Mouse (Mus musculus) MEL (cell line): ENCODE measurements around the gene Cep152. TPM values are rescaled to one million over a fixed set of nuclear protein-coding genes. Genes with fewer than 3 reads are reported as not detected.

Experiments used
- DNase-seq: peaks from one replicate; pipeline ENCODE4 v3.0.0; 2011; ENCODE audit warnings: low read depth, low spot score
- H3K27ac ChIP-seq: 2 replicates; pipeline ENCODE4 v1.5.1; 2012; ENCODE audit warnings: low read depth, mild to moderate bottlenecking, control low read depth, low read length, moderate library complexity; ENCODE audit not compliant: control insufficient read depth
- H3K27me3 ChIP-seq, 2 experiments: fragments of 150-350 bp in 1 of 2; sonication (generic) in 1 of 2; 2 replicates each; pipeline ENCODE4 v1.6.1; 2012; ENCODE audit warnings: low read length in 2 of 2, mild to moderate bottlenecking in 2 of 2, improper control_type of control experiment in 1 of 2, moderate library complexity in 1 of 2; ENCODE audit not compliant: insufficient read depth in 2 of 2, control insufficient read depth in 1 of 2
- H3K36me3 ChIP-seq, 2 experiments: 2 replicates each; pipeline ENCODE4 v1.6.1; 2012 to 2014; ENCODE audit warnings: low read length in 2 of 2, improper control_type of control experiment in 1 of 2, inconsistent platforms in 1 of 2, mild to moderate bottlenecking in 1 of 2; ENCODE audit not compliant: insufficient read depth in 2 of 2, control insufficient read depth in 1 of 2
- H3K4me1 ChIP-seq, 2 experiments: fragments of 150-350 bp in 1 of 2; sonication (generic) in 1 of 2; 2 replicates each; pipeline ENCODE4 v1.6.1; 2012; ENCODE audit warnings: low read length in 2 of 2, improper control_type of control experiment in 1 of 2, mild to moderate bottlenecking in 1 of 2; ENCODE audit not compliant: insufficient read depth in 2 of 2, control insufficient read depth in 1 of 2
- H3K4me3 ChIP-seq, 2 experiments: fragments of 150-350 bp in 1 of 2; sonication (generic) in 1 of 2; 2 replicates each; pipeline ENCODE4 v1.5.1; 2012; ENCODE audit warnings: low read depth in 2 of 2, low read length in 2 of 2, mild to moderate bottlenecking in 2 of 2, moderate library complexity in 2 of 2, control low read depth in 1 of 2, improper control_type of control experiment in 1 of 2; ENCODE audit not compliant: control insufficient read depth in 1 of 2, insufficient read depth in 1 of 2
- H3K79me2 ChIP-seq: 2 replicates; pipeline ENCODE4 v1.6.1; 2012; ENCODE audit warnings: mild to moderate bottlenecking, low read length, moderate library complexity; ENCODE audit not compliant: control insufficient read depth, poor library complexity, insufficient read depth
- H3K9ac ChIP-seq: 2 replicates; pipeline ENCODE4 v1.6.1; 2012; ENCODE audit warnings: low read depth, mild to moderate bottlenecking, control low read depth, low read length, moderate library complexity; ENCODE audit not compliant: control insufficient read depth, poor library complexity, severe bottlenecking
- H3K9me3 ChIP-seq: fragments of 150-350 bp; sonication (generic); replicated peaks from 2 replicates; pipeline ENCODE4 v1.6.1; 2012; ENCODE audit warnings: mild to moderate bottlenecking, low read length, improper control_type of control experiment, moderate library complexity; ENCODE audit not compliant: insufficient read depth
- CTCF ChIP-seq, 3 experiments: IDR thresholded peaks in 2 of 3; conservative IDR thresholded peaks in 1 of 3; 2 replicates each; pipeline ENCODE4 v1.5.1; 2011 to 2012; ENCODE audit warnings: low read length in 3 of 3, low read depth in 2 of 3, mild to moderate bottlenecking in 2 of 3, improper control_type of control experiment in 1 of 3, inconsistent platforms in 1 of 3, mixed read lengths in 1 of 3, moderate library complexity in 1 of 3; ENCODE audit not compliant: control insufficient read depth in 1 of 3, insufficient read depth in 1 of 3, poor library complexity in 1 of 3, severe bottlenecking in 1 of 3
- MAX ChIP-seq: IDR thresholded peaks from 2 replicates; pipeline ENCODE4 v1.6.1; 2011; ENCODE audit warnings: low read length, improper control_type of control experiment
- MAZ ChIP-seq: IDR thresholded peaks from 2 replicates; pipeline ENCODE4 v1.6.1; 2012; ENCODE audit warnings: low read depth, mild to moderate bottlenecking, inconsistent platforms, low read length, improper control_type of control experiment
- MEF2A ChIP-seq: IDR thresholded peaks from 2 replicates; pipeline ENCODE4 v1.6.1; 2014; ENCODE audit warnings: low read depth, mild to moderate bottlenecking, inconsistent platforms, low read length, improper control_type of control experiment; ENCODE audit not compliant: poor library complexity, insufficient replicate concordance, severe bottlenecking; ENCODE audit errors: extremely low read depth
- MXI1 ChIP-seq: IDR thresholded peaks from 2 replicates; pipeline ENCODE4 v1.6.1; 2011; ENCODE audit warnings: mild to moderate bottlenecking, low read depth, low read length, improper control_type of control experiment
- MYB ChIP-seq: IDR thresholded peaks from 2 replicates; pipeline ENCODE4 v1.6.1; 2011; ENCODE audit warnings: mild to moderate bottlenecking, low read depth, low read length, improper control_type of control experiment
- MYC ChIP-seq: IDR thresholded peaks from 2 replicates; pipeline ENCODE4 v1.6.1; 2011; ENCODE audit warnings: low read depth, mild to moderate bottlenecking, low read length, improper control_type of control experiment, moderate library complexity
- POLR2AphosphoS5 ChIP-seq: IDR thresholded peaks from 2 replicates; pipeline ENCODE4 v1.6.1; 2012; ENCODE audit warnings: low read depth, borderline replicate concordance, mild to moderate bottlenecking, inconsistent platforms, low read length, moderate library complexity, mixed read lengths
- RAD21 ChIP-seq: IDR thresholded peaks from 2 replicates; pipeline ENCODE4 v1.6.1; 2011; ENCODE audit warnings: mild to moderate bottlenecking, low read depth, low read length, improper control_type of control experiment
- RCOR1 ChIP-seq: IDR thresholded peaks from 2 replicates; pipeline ENCODE4 v1.6.1; 2012; ENCODE audit warnings: low read depth, mild to moderate bottlenecking, inconsistent platforms, low read length, improper control_type of control experiment
- SIN3A ChIP-seq: IDR thresholded peaks from 2 replicates; pipeline ENCODE4 v1.6.1; 2012; ENCODE audit warnings: low read length, improper control_type of control experiment, inconsistent platforms
- SMC3 ChIP-seq: IDR thresholded peaks from 2 replicates; pipeline ENCODE4 v1.6.1; 2011; ENCODE audit warnings: low read depth, low read length, improper control_type of control experiment
- TCF12 ChIP-seq: IDR thresholded peaks from 2 replicates; pipeline ENCODE4 v1.6.1; 2014; ENCODE audit warnings: low read depth, mild to moderate bottlenecking, inconsistent platforms, low read length, improper control_type of control experiment, moderate library complexity
- ZNF384 ChIP-seq: IDR thresholded peaks from 2 replicates; pipeline ENCODE4 v1.6.1; 2012; ENCODE audit warnings: low read depth, mild to moderate bottlenecking, inconsistent platforms, low read length, improper control_type of control experiment
- polyA plus RNA-seq, 2 experiments: library from polyadenylated mRNA; stranded (reverse) in 1 of 2; unstranded in 1 of 2; fragments of >175 nt in 1 of 2; fragments of >200 nt in 1 of 2; gene quantifications; 2 replicates each; pipeline versions ENCODE4 v1.2.1 to v1.2.4; 2012; ENCODE audit warnings: low replicate concordance in 2 of 2, low read depth in 1 of 2; ENCODE audit not compliant: insufficient read length in 2 of 2, insufficient read depth in 1 of 2, missing spikeins in 1 of 2
- total RNA-seq: library from RNA; depleted of rRNA; stranded (reverse); fragments of 300-350 nt; gene quantifications from 2 replicates; pipeline ENCODE4 v1.2.3, GENCODE M21; 2012

Cep152 gene
- total and polyA plus RNA-seq, 3 experiments: 13.9 to 14.1 TPM; not detected in 1

DNA sequence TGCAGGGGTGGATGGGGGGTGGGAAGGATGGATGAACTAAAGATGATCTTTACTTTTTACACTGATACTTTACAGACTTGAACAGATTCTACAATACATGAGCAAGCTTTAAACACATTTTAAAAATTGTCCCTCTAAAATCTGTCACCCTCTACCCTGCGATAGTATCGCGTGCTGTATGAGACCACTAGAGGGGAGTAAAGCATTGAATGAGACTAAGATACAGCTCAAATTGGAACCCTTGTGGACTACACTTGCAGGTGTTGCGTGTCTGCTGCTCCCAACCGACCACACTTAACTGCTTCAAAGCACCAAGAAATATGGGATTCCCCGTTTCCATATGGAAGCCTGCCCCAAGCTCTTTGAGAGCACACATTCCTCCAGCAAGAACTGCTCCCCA lies 69.1 kb downstream of the Cep152 start:
- no peaks in the 10 kb centered on the region for H3K79me2 ChIP-seq
- DNase-seq: peak; percentile 18

DNA sequence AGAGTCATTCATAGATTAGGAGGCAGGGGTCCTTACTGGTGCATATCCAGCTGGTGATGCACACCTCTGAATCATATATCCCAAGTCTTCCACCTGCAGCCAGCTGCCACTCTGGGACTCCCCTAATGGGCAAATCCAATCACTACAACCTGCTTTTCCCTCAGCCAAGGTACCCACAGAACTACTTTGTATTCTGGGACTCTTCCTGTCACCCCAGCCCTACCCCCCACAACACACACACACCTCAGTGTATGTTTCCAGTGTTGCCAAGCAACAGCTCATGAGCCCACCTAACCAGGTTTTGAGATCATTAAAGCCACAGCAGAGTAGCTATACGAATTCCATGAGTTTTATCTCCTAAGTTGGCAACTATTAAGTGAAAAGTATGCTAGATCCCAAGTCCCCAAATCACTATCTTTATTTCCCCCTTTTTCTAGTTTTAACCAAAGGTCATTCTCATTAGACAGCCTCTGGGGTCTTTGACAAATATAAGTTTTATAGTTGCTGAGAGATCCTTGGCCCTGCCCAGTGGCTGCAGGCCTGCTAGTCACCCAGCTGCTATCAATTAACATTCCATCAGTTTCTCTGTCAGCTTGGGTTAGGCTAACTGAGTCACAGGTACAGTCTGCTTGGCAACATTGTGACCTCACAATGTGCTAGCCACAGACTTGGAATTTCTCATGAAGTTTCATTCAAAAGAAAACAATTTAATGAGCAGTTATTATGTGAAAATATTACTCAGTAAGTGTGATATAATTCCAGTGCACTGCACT lies 75.9 kb downstream of the Cep152 start:
- no peaks in the 10 kb centered on the region for H3K27me3 ChIP-seq
- H3K9me3 ChIP-seq: no peaks in the 10 kb centered on the region
- no peaks in the 10 kb centered on the region for H3K79me2 ChIP-seq
- H3K4me1 ChIP-seq: no peaks in the 10 kb centered on the region
- H3K4me3 ChIP-seq: no peak overlapping the region
- H3K9ac ChIP-seq: no peak overlapping the region
- TF ChIP-seq TCF12 (no peak), CTCF (IDR thresholded peaks at IDR 0.05 in 2 of 3, conservative IDR thresholded peaks at IDR 0.05 in 1 of 3; ENCODE audit: control insufficient read depth in 1 of 3, insufficient read depth in 1 of 3, low read depth in 2 of 3, low read length in 3 of 3, poor library complexity in 1 of 3, severe bottlenecking in 1 of 3) (no peak), MAZ (no peak), ZNF384 (no peak), SIN3A (no peak), MEF2A (no peak), MAX (no peak), MXI1 (no peak), RCOR1 (no peak)
- no peak for DNase-seq
- H3K36me3 ChIP-seq: no peaks in the 10 kb centered on the region
- H3K27ac ChIP-seq: no peak overlapping the region

More for the DNA sequence above, 69.1 kb downstream of the Cep152 start:
- H3K36me3 ChIP-seq: no peaks in the 10 kb centered on the region
- no peaks in the 10 kb centered on the region for H3K9me3 ChIP-seq
- H3K9ac ChIP-seq: no peak overlapping the region
- H3K27me3 ChIP-seq: no peaks in the 10 kb centered on the region
- peak in 2 of 3 experiments; percentile 15 to 49; a peak in 2 of 6 replicates for TF ChIP-seq CTCF (IDR thresholded peaks at IDR 0.05 in 2 of 3, conservative IDR thresholded peaks at IDR 0.05 in 1 of 3; ENCODE audit: control insufficient read depth in 1 of 3, insufficient read depth in 1 of 3, low read depth in 2 of 3, low read length in 3 of 3, poor library complexity in 1 of 3, severe bottlenecking in 1 of 3)
- TF ChIP-seq POLR2AphosphoS5: no peak
- peak; percentile 57 for TF ChIP-seq RAD21
- peak; percentile 33 for TF ChIP-seq SMC3
- no peaks in the 10 kb centered on the region for H3K4me1 ChIP-seq
- no peak overlapping the region for H3K4me3 ChIP-seq
- no peak overlapping the region for H3K27ac ChIP-seq

DNA sequence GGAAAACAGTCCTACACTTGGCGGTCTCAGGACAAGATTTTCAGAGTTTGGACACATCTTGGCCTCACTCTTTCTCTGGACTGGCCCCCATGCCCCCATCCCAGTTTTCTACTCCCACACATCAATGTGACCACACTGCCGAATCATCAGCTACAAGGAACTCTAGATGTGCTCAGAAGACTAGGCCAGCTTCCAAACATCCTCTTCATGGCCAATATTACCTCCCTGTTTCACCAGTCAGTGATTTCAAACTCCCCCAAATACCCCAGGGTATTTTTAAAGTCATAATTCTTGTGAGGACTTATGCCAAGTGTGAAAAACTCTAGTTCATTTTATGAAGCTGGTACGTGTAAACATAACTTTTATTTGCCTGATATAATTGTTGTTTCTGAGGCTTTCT lies 79.9 kb downstream of the Cep152 start:
- H3K4me3 ChIP-seq: no peak overlapping the region
- H3K36me3 ChIP-seq: no peaks in the 10 kb centered on the region
- H3K4me1 ChIP-seq: no peaks in the 10 kb centered on the region
- H3K9ac ChIP-seq: no peak overlapping the region
- DNase-seq: no peak
- no peak for TF ChIP-seq MYB
- no peak for TF ChIP-seq MYC
- TF ChIP-seq SIN3A: no peak
- H3K79me2 ChIP-seq: no peaks in the 10 kb centered on the region
- H3K27ac ChIP-seq: no peak overlapping the region
- no peaks in the 10 kb centered on the region for H3K27me3 ChIP-seq
- no peaks in the 10 kb centered on the region for H3K9me3 ChIP-seq
